Mouse (Mus musculus) hindbrain, embryonic 16.5 days (tissue): ENCODE results near the gene Clic5. TPM values are rescaled to one million over a fixed set of nuclear protein-coding genes. Genes with fewer than 3 reads are reported as not detected.
A peak's percentile ranks its signal among the peaks of the same experiment; 100 is the strongest.
"Not testable (repeated sequence)": the region's sequence is repeated elsewhere in the genome, so short reads cannot be mapped to it uniquely, and the experiment has no call there.

Experiments used
- ATAC-seq: fragments of 200-750 bp; cut with Nextera tagmentation; 2 replicates; pipeline ENCODE4 v1.8.0; 2017; ENCODE audit warnings: moderate TSS enrichment, moderate library complexity
- H3K27ac ChIP-seq: fragments of 300-500 bp; sonication (generic); 2 replicates; pipeline ENCODE4 v1.5.1; 2014; ENCODE audit warnings: low read depth, mild to moderate bottlenecking, control low read depth, low read length, moderate library complexity
- H3K27me3 ChIP-seq: fragments of 300-500 bp; sonication (generic); replicated peaks from 2 replicates; pipeline ENCODE4 v1.6.1; 2014; ENCODE audit warnings: low read length; ENCODE audit not compliant: control insufficient read depth, insufficient read depth
- H3K36me3 ChIP-seq: fragments of 300-500 bp; sonication (generic); 2 replicates; pipeline ENCODE4 v1.6.1; 2014; ENCODE audit warnings: mild to moderate bottlenecking, low read length, moderate library complexity, mixed read lengths; ENCODE audit not compliant: control insufficient read depth, insufficient read depth
- H3K4me1 ChIP-seq: fragments of 300-500 bp; sonication (generic); 2 replicates; pipeline ENCODE4 v1.6.1; 2014; ENCODE audit warnings: low read depth, low read length; ENCODE audit not compliant: control insufficient read depth, insufficient read depth
- H3K4me2 ChIP-seq: fragments of 300-500 bp; sonication (generic); 2 replicates; pipeline ENCODE4 v1.6.1; 2014; ENCODE audit warnings: mild to moderate bottlenecking, low read length, control low read depth, moderate library complexity
- H3K4me3 ChIP-seq: fragments of 300-500 bp; sonication (generic); 2 replicates; pipeline ENCODE4 v1.5.1; 2014; ENCODE audit warnings: mild to moderate bottlenecking, low read length, control low read depth, moderate library complexity
- H3K9ac ChIP-seq: fragments of 300-500 bp; sonication (generic); 2 replicates; pipeline ENCODE4 v1.6.1; 2014; ENCODE audit warnings: low read depth, mild to moderate bottlenecking, control low read depth, low read length, moderate library complexity
- H3K9me3 ChIP-seq: fragments of 300-500 bp; sonication (generic); 2 replicates; pipeline ENCODE4 v1.6.1; 2014; ENCODE audit warnings: mild to moderate bottlenecking, low read length, moderate library complexity; ENCODE audit not compliant: control insufficient read depth
- WGBS: fragments of 180-500 bp; shearing (Covaris S2); extraction: QIAGEN DNeasy Blood & Tissue Kit; methylation state at CpG from one replicate; pipeline ENCODE4 v1.1.7; 2014; 5-methylcytosine and 5-hydroxymethylcytosine counted together
- polyA plus RNA-seq: library from polyadenylated mRNA; unstranded; fragments of >200 nt; fragmentation: Nextera tagmentation; extraction: Ambion mirVana; gene quantifications from 2 replicates; pipeline ENCODE4 v1.2.1, GENCODE M21; 2015

Gene Clic5
- polyA plus RNA-seq, 1 experiment from 2014 or later, result 0.43 TPM

GRCm38 (mm10) chr17:44187537-44187936 is 847 bp upstream of the Clic5 start:
- H3K27me3 ChIP-seq, H3K27ac ChIP-seq, H3K9ac ChIP-seq, ATAC-seq, H3K4me3 ChIP-seq, H3K36me3 ChIP-seq, H3K4me2 ChIP-seq, H3K9me3 ChIP-seq: not testable (repeated sequence)
- peaks cover 14% of the 10 kb centered on the region for H3K4me1 ChIP-seq

- 0% methylated on average over 24 of the region's 24 CpGs for WGBS
- Histone ChIP-seq H3K9ac (peak overlapping the region; percentile 52), H3K4me1 (peaks cover 14% of the 10 kb centered on the region), H3K4me2 (peak overlapping the region; percentile 98), H3K4me3 (peak overlapping the region; percentile 47), H3K9me3 (no peaks in the 10 kb centered on the region), H3K36me3 (no peaks in the 10 kb centered on the region), H3K27me3 (no peaks in the 10 kb centered on the region; the same call in 1 of the 2 replicates), H3K27ac (no peak overlapping the region)
- ATAC-seq, result 0 out of 2 replicates have a peak, but pooled peaks have one; percentile 24
These were observed 373 bp downstream of the Clic5 start for GRCm38 (mm10) chr17:44188769-44189145.

GRCm38 (mm10) chr17:44189696-44190095 is 1.3 kb downstream of the Clic5 start:
- ATAC-seq, result no peak
- H3K9ac ChIP-seq, result no peak overlapping the region
- peaks cover 14% of the 10 kb centered on the region for H3K4me1 ChIP-seq
- H3K36me3 ChIP-seq, result no peaks in the 10 kb centered on the region
- no peak overlapping the region; the same call in 1 of the 2 replicates for H3K4me3 ChIP-seq
- no peak overlapping the region for H3K27ac ChIP-seq
- peak overlapping the region; percentile 48 for H3K4me2 ChIP-seq
- WGBS, result 4% methylated on average over 11 of the region's 11 CpGs
- H3K27me3 ChIP-seq, result no peaks in the 10 kb centered on the region; the same call in 1 of the 2 replicates
- H3K9me3 ChIP-seq, result no peaks in the 10 kb centered on the region

- H3K4me2 ChIP-seq, result no peak overlapping the region
- H3K27ac ChIP-seq, result no peak overlapping the region
- H3K36me3 ChIP-seq, result no peaks in the 10 kb centered on the region
- no peak for ATAC-seq
- no peaks in the 10 kb centered on the region; the same call in 1 of the 2 replicates for H3K27me3 ChIP-seq
- H3K9me3 ChIP-seq, result no peaks in the 10 kb centered on the region
- H3K4me1 ChIP-seq, result peaks cover 14% of the 10 kb centered on the region
- H3K9ac ChIP-seq, result no peak overlapping the region
- H3K4me3 ChIP-seq, result no peak overlapping the region
- WGBS, result 50% methylated on average over 7 of the region's 7 CpGs
These were observed 1.9 kb downstream of the Clic5 start for GRCm38 (mm10) chr17:44190246-44190645.

- no peak for ATAC-seq
- Histone ChIP-seq H3K4me1 (peaks cover 14% of the 10 kb centered on the region), H3K9me3 (no peaks in the 10 kb centered on the region), H3K27ac (no peak overlapping the region), H3K36me3 (no peaks in the 10 kb centered on the region), H3K4me3 (no peak overlapping the region), H3K4me2 (no peak overlapping the region), H3K9ac (no peak overlapping the region), H3K27me3 (no peaks in the 10 kb centered on the region; the same call in 1 of the 2 replicates)
- 97% methylated on average over 3 of the region's 3 CpGs for WGBS
These were observed 4.6 kb downstream of the Clic5 start for GRCm38 (mm10) chr17:44192981-44193380.

GRCm38 (mm10) chr17:44199158-44199557 is 10.8 kb downstream of the Clic5 start:
- Histone ChIP-seq H3K9me3 (no peaks in the 10 kb centered on the region), H3K4me2 (no peak overlapping the region), H3K4me3 (no peak overlapping the region), H3K4me1 (no peaks in the 10 kb centered on the region), H3K9ac (no peak overlapping the region), H3K27me3 (no peaks in the 10 kb centered on the region), H3K27ac (no peak overlapping the region), H3K36me3 (no peaks in the 10 kb centered on the region)
- no peak for ATAC-seq
- 72% methylated on average over 4 of the region's 4 CpGs for WGBS

- ATAC-seq, result no peak
- Histone ChIP-seq H3K27me3 (no peaks in the 10 kb centered on the region), H3K4me3 (no peak overlapping the region), H3K9me3 (no peaks in the 10 kb centered on the region), H3K9ac (no peak overlapping the region), H3K4me2 (no peak overlapping the region), H3K27ac (no peak overlapping the region), H3K36me3 (no peaks in the 10 kb centered on the region), H3K4me1 (no peaks in the 10 kb centered on the region)
- WGBS, result 91% methylated on average over 5 of the region's 5 CpGs
These were observed 14.6 kb downstream of the Clic5 start for GRCm38 (mm10) chr17:44202952-44203351.

GRCm38 (mm10) chr17:44204787-44205186 is 16.4 kb downstream of the Clic5 start:
- H3K27ac ChIP-seq, result no peak overlapping the region
- no peak overlapping the region for H3K4me3 ChIP-seq
- H3K4me2 ChIP-seq, result no peak overlapping the region
- H3K27me3 ChIP-seq, result no peaks in the 10 kb centered on the region
- H3K9ac ChIP-seq, result no peak overlapping the region
- no peak for ATAC-seq
- no peaks in the 10 kb centered on the region for H3K4me1 ChIP-seq
- no peaks in the 10 kb centered on the region for H3K9me3 ChIP-seq
- WGBS, result 81% methylated on average over 1 of the region's 1 CpGs
- H3K36me3 ChIP-seq, result no peaks in the 10 kb centered on the region

GRCm38 (mm10) chr17:44205562-44205961 is 17.2 kb downstream of the Clic5 start:
- no peak overlapping the region for H3K4me3 ChIP-seq
- no peak overlapping the region for H3K4me2 ChIP-seq
- no peaks in the 10 kb centered on the region for H3K27me3 ChIP-seq
- 81% methylated on average over 3 of the region's 3 CpGs for WGBS
- H3K9me3 ChIP-seq, result no peaks in the 10 kb centered on the region
- no peaks in the 10 kb centered on the region for H3K4me1 ChIP-seq
- H3K36me3 ChIP-seq, result no peaks in the 10 kb centered on the region
- H3K27ac ChIP-seq, result no peak overlapping the region
- H3K9ac ChIP-seq, result no peak overlapping the region
- ATAC-seq, result no peak

- no peak for ATAC-seq
- no peaks in the 10 kb centered on the region for H3K4me1 ChIP-seq
- no peaks in the 10 kb centered on the region for H3K36me3 ChIP-seq
- WGBS, result 87% methylated on average over 4 of the region's 4 CpGs
- H3K9ac ChIP-seq, result no peak overlapping the region
- no peaks in the 10 kb centered on the region for H3K27me3 ChIP-seq
- no peak overlapping the region for H3K4me2 ChIP-seq
- H3K4me3 ChIP-seq, result no peak overlapping the region
- H3K27ac ChIP-seq, result no peak overlapping the region
- H3K9me3 ChIP-seq, result no peaks in the 10 kb centered on the region
These were observed 20.5 kb downstream of the Clic5 start for GRCm38 (mm10) chr17:44208900-44209299.
